Mouse (Mus musculus): Measurements from ENCODE around the gene Syngr4.

GRCm38 (mm10) chr7:45850661-45851060 lies 45.9 kb downstream of the Syngr4 start:
- no peak for TF ChIP-seq CTCF (IDR thresholded peaks at IDR 0.05; ENCODE audit: low read depth, low read length)
- no peak for TF ChIP-seq POLR2A (IDR thresholded peaks at IDR 0.05; ENCODE audit: extremely low read depth, insufficient read depth, low read length)
